Mouse (Mus musculus): ENCODE measurements around the gene Pakap.

GRCm38 (mm10) chr4:57601458-57601835 lies 33.5 kb downstream of the Pakap start:
- TF ChIP-seq GATA1 (IDR thresholded peaks at IDR 0.05; ENCODE audit: low read length) (no peak), TAL1 (IDR thresholded peaks at IDR 0.05; ENCODE audit: low read length) (no peak)

All from erythroblast, embryonic 14.5 days (primary cell).